Mouse (Mus musculus) C2C12 (cell line): ENCODE measurements at regions not wholly inside any gene's neighbourhood (a gene's known extent, or its start where the extent isn't known, plus 50 kb on each side); places are given as distances from the start of the nearest gene placed in this dataset.

Experiments used
- H3K27me3 ChIP-seq: one replicate; pipeline ENCODE4 v1.6.1; 2011; ENCODE audit not compliant: control insufficient read depth, insufficient read depth, insufficient read length
- H3K36me3 ChIP-seq: one replicate; pipeline ENCODE4 v1.6.1; 2011; ENCODE audit not compliant: control insufficient read depth, insufficient read depth
- H3K4me3 ChIP-seq: one replicate; pipeline ENCODE4 v1.5.1; 2011; ENCODE audit warnings: mild to moderate bottlenecking, control low read depth; ENCODE audit not compliant: poor library complexity, insufficient read depth, severe bottlenecking
- H3K79me2 ChIP-seq: one replicate; pipeline ENCODE4 v1.6.1; 2011; ENCODE audit not compliant: control insufficient read depth, insufficient read depth
- H3K79me3 ChIP-seq: one replicate; pipeline ENCODE4 v1.6.1; 2011; ENCODE audit warnings: low read depth, control low read depth
- H3ac ChIP-seq: one replicate; pipeline ENCODE3; 2011; ENCODE audit warnings: low read depth; ENCODE audit not compliant: control insufficient read depth, insufficient read length
- CEBPB ChIP-seq: IDR thresholded peaks from one replicate; pipeline ENCODE4 v1.6.1; 2011; ENCODE audit warnings: low read depth, mild to moderate bottlenecking, control low read depth, moderate library complexity
- CTCF ChIP-seq: IDR thresholded peaks from one replicate; pipeline ENCODE4 v1.5.1; 2011; ENCODE audit not compliant: control insufficient read depth, insufficient read depth, insufficient read length
- FOSL1 ChIP-seq: IDR thresholded peaks from one replicate; pipeline ENCODE4 v1.8.0; 2011; ENCODE audit warnings: mild to moderate bottlenecking, low read length; ENCODE audit not compliant: poor library complexity, insufficient read depth, severe bottlenecking
- MAX ChIP-seq: IDR thresholded peaks from one replicate; pipeline ENCODE4 v1.6.1; 2011; ENCODE audit warnings: mild to moderate bottlenecking, control low read depth
- MYOD1 ChIP-seq: IDR thresholded peaks from one replicate; pipeline ENCODE4 v1.6.1; 2011; ENCODE audit warnings: low read depth; ENCODE audit not compliant: control insufficient read depth, insufficient read length
- MYOG ChIP-seq: IDR thresholded peaks from one replicate; pipeline ENCODE4 v1.6.1; 2011; ENCODE audit not compliant: control insufficient read depth, insufficient read length; ENCODE audit errors: extremely low read depth
- USF1 ChIP-seq: IDR thresholded peaks from one replicate; pipeline ENCODE4 v1.6.1; 2011; ENCODE audit warnings: low read depth, mild to moderate bottlenecking, control low read depth, moderate library complexity

DNA sequence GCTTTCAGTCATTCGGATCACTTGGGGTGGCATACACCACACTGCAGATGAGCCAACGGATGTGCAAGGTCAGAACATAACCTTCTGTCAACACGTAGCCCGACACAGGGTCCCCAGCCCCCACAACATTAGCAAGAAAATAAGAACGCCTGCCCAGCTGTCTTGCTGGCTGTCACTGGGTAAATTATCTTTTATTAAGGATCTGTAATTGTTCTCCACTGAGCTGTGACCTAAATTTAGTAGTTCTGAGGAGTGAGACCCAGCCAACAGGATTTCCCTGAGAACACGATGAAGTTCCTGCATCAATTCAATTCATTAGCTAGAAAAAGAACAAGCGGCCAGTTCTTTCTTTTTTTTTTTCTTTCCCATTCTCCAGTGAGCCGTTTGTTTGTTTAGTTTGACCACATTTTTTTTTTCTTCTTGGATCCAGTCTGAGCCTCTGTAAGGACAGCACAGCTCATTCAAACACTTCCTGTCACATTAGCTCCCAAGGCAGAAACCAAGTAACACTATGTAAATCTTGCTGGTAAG is 472.5 kb upstream of the A1bg start:
- TF ChIP-seq USF1, result no peak
- TF ChIP-seq FOSL1, result no peak
- Histone ChIP-seq H3K79me3 (no peaks in the 10 kb centered on the region), H3ac (no peak overlapping the region), H3K36me3 (no peaks in the 10 kb centered on the region), H3K4me3 (no peak overlapping the region), H3K79me2 (no peaks in the 10 kb centered on the region), H3K27me3 (no peaks in the 10 kb centered on the region)

DNA sequence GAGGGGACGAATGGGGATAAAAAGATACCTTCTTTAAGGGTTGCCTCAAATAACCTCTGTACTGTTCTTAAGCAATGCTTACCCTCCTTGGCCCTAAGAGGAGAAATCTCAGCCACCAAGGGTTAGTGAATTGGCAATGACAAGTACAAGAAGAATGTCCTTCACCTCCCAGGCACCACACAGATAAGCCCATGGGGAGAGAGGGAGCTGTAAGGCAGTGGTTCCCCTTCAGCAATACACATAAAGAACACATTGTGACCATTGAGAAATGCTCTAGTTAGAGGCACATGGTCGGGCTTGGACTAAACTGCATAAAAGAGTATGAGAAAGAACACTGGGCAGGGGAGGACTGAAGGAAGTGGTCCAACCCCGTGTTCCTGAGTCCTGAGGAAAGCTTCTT is 457.9 kb upstream of the A1bg start:
- H3K27me3 ChIP-seq, result no peaks in the 10 kb centered on the region
- H3K79me2 ChIP-seq, result no peaks in the 10 kb centered on the region
- H3K36me3 ChIP-seq, result no peaks in the 10 kb centered on the region
- H3ac ChIP-seq, result no peak overlapping the region
- TF ChIP-seq MYOD1 (no peak), CTCF (no peak), CEBPB (no peak)
- H3K79me3 ChIP-seq, result no peaks in the 10 kb centered on the region
- no peak overlapping the region for H3K4me3 ChIP-seq

GRCm38 (mm10) chr15:61366276-61366675 is 443.5 kb upstream of the A1bg start:
- no peak overlapping the region for H3ac ChIP-seq
- H3K79me2 ChIP-seq, result no peaks in the 10 kb centered on the region
- H3K27me3 ChIP-seq, result no peaks in the 10 kb centered on the region
- H3K4me3 ChIP-seq, result no peak overlapping the region
- H3K79me3 ChIP-seq, result no peaks in the 10 kb centered on the region
- TF ChIP-seq CEBPB (no peak), MAX (no peak), CTCF (no peak), MYOD1 (no peak), MYOG (no peak), USF1 (no peak), FOSL1 (no peak)
- no peaks in the 10 kb centered on the region for H3K36me3 ChIP-seq

DNA sequence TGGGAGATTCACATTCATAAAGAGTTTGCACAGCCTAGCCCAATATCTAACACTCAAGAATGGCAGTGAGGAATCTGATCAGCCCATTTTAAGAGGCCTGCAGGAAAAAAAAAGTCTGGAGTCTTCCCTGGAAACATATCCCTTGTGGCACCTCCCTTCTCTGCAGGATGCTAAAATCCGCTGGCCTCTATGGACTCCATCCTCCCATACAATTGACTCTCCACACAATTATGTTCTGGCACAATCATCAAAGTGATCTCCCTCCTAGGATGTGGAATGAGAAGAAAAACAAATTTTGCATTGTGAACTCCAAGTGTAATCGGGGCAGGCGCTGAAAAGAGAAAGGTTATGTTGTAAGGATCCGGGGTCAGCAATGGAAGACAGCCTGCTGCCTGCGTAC is 442.7 kb upstream of the A1bg start:
- Histone ChIP-seq H3K79me2 (no peaks in the 10 kb centered on the region), H3ac (no peak overlapping the region), H3K79me3 (no peaks in the 10 kb centered on the region), H3K27me3 (no peaks in the 10 kb centered on the region), H3K4me3 (no peak overlapping the region), H3K36me3 (no peaks in the 10 kb centered on the region)
- no peak for TF ChIP-seq FOSL1
- no peak for TF ChIP-seq USF1
- no peak for TF ChIP-seq MAX
- no peak for TF ChIP-seq MYOD1
- TF ChIP-seq CEBPB, result no peak
- no peak for TF ChIP-seq MYOG
- TF ChIP-seq CTCF, result no peak

- TF ChIP-seq CTCF, result no peak
- TF ChIP-seq CEBPB, result no peak
- no peak for TF ChIP-seq MYOD1
- TF ChIP-seq MAX, result no peak
- no peak for TF ChIP-seq FOSL1
- TF ChIP-seq USF1, result no peak
- TF ChIP-seq MYOG, result no peak
- H3ac ChIP-seq, result no peak overlapping the region
Observed at GRCm38 (mm10) chr15:61364461-61364860, 441.6 kb upstream of the A1bg start.

GRCm38 (mm10) chr15:61361254-61361653 is 438.4 kb upstream of the A1bg start:
- TF ChIP-seq FOSL1, result no peak
- TF ChIP-seq MAX, result no peak
- no peak for TF ChIP-seq MYOD1
- no peak for TF ChIP-seq MYOG
- TF ChIP-seq CTCF, result no peak
- no peak for TF ChIP-seq CEBPB
- TF ChIP-seq USF1, result no peak
- Histone ChIP-seq H3K79me2 (no peaks in the 10 kb centered on the region), H3K27me3 (no peaks in the 10 kb centered on the region), H3ac (no peak overlapping the region), H3K36me3 (no peaks in the 10 kb centered on the region), H3K4me3 (no peak overlapping the region), H3K79me3 (no peaks in the 10 kb centered on the region)

More at GRCm38 (mm10) chr15:61364461-61364860, 441.6 kb upstream of the A1bg start:
- Histone ChIP-seq H3K27me3 (no peaks in the 10 kb centered on the region), H3K79me2 (no peaks in the 10 kb centered on the region), H3K4me3 (no peak overlapping the region), H3K79me3 (no peaks in the 10 kb centered on the region), H3K36me3 (no peaks in the 10 kb centered on the region)
